Mouse (Mus musculus) megakaryocyte, embryonic 14.5 days (primary cell): ENCODE data around the gene Nxph4.

ENCODE experiments used
- FLI1 ChIP-seq: IDR thresholded peaks from 2 replicates; pipeline ENCODE4 v1.6.1; 2012; ENCODE audit warnings: low read length, inconsistent platforms, mixed read lengths
- GATA1 ChIP-seq: IDR thresholded peaks from 3 replicates; pipeline ENCODE4 v1.6.1; 2012; ENCODE audit warnings: mixed read lengths, low read length, inconsistent platforms, borderline replicate concordance

GRCm38 (mm10) chr10:127513501-127514091 lies 20.8 kb downstream of the Nxph4 start:
- no peak for TF ChIP-seq GATA1
- TF ChIP-seq FLI1: no peak
